Mouse (Mus musculus) stomach, postnatal 0 days (tissue): ENCODE measurements at regions not wholly inside any gene's neighbourhood (a gene's known extent, or its start where the extent isn't known, plus 50 kb on each side); places are given as distances from the start of the nearest gene placed in this dataset.

Source experiments
- CTCF ChIP-seq: IDR thresholded peaks from 2 replicates; pipeline ENCODE4 v1.5.1; 2016; ENCODE audit warnings: antibody characterized with exemption, low read depth, mild to moderate bottlenecking, moderate library complexity
- EP300 ChIP-seq: optimal IDR thresholded peaks from 2 replicates; pipeline ENCODE3; 2016; ENCODE audit warnings: antibody characterized with exemption

GRCm38 (mm10) chr1:33042424-33042823 lies 495.3 kb upstream of the Gm5415 start:
- TF ChIP-seq CTCF (no peak), EP300 (no peak)
